Mouse (Mus musculus): ENCODE measurements around the gene Efcab1. TPM values are rescaled to one million over a fixed set of nuclear protein-coding genes. Genes with fewer than 3 reads are reported as not detected.

Efcab1 gene
- polyA plus RNA-seq, 1 experiment, result 0.69 TPM

DNA sequence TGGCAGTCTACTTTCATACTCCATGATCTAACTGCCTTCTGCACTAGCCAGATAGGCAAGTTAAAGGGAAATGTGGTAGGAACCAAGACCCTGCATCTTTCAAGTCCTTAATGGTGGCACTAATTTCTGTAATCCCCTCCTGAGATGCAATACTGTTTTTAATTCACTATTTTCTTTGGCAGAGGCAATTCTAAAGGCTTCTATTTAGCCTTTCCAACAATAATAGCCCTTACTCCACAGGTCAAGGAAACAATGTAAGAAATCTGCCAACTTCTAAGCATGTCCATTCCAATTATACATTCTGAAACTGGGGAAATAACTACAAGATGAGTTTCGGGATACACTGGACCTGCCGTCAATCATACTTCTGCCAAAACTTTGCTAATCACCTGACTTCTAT is 72.8 kb downstream of the Efcab1 start:
- TF ChIP-seq POLR2A (IDR thresholded peaks at IDR 0.05; ENCODE audit: insufficient read depth, low read length), result no peak
- no peak for TF ChIP-seq EP300 (IDR thresholded peaks at IDR 0.05; ENCODE audit: insufficient read depth, low read depth, low read length)
- no peaks in the 10 kb centered on the region for H3K36me3 ChIP-seq (ENCODE audit: control insufficient read depth, insufficient read depth, low read length, poor library complexity, severe bottlenecking)
- H3K27ac ChIP-seq (ENCODE audit: insufficient read depth, low read length), result no peak overlapping the region
- no peaks in the 10 kb centered on the region for H3K4me1 ChIP-seq (ENCODE audit: control insufficient read depth, insufficient read depth, low read length)
- no peaks in the 10 kb centered on the region for H3K27me3 ChIP-seq (ENCODE audit: control insufficient read depth, insufficient read depth, low read length, poor library complexity, severe bottlenecking)
- H3K9ac ChIP-seq (ENCODE audit: low read depth, poor library complexity, severe bottlenecking), result no peak overlapping the region
- no peak overlapping the region for H3K4me3 ChIP-seq (ENCODE audit: low read depth, low read length)
- H3K9me3 ChIP-seq (replicated peaks; ENCODE audit: control insufficient read depth, insufficient read depth, low read length, poor library complexity, severe bottlenecking), result no peaks in the 10 kb centered on the region

- Histone ChIP-seq H3K27me3 (ENCODE audit: control insufficient read depth, insufficient read depth, low read length, poor library complexity, severe bottlenecking) (no peaks in the 10 kb centered on the region), H3K9ac (ENCODE audit: low read depth, poor library complexity, severe bottlenecking) (no peak overlapping the region), H3K4me3 (ENCODE audit: low read depth, low read length) (no peak overlapping the region), H3K4me1 (ENCODE audit: control insufficient read depth, insufficient read depth, low read length) (no peaks in the 10 kb centered on the region), H3K27ac (ENCODE audit: insufficient read depth, low read length) (no peak overlapping the region), H3K36me3 (ENCODE audit: control insufficient read depth, insufficient read depth, low read length, poor library complexity, severe bottlenecking) (no peaks in the 10 kb centered on the region), H3K9me3 (replicated peaks; ENCODE audit: control insufficient read depth, insufficient read depth, low read length, poor library complexity, severe bottlenecking) (no peaks in the 10 kb centered on the region)
- TF ChIP-seq EP300 (IDR thresholded peaks at IDR 0.05; ENCODE audit: insufficient read depth, low read depth, low read length) (no peak), CTCF (IDR thresholded peaks at IDR 0.05; ENCODE audit: low read depth, low read length) (no peak), POLR2A (IDR thresholded peaks at IDR 0.05; ENCODE audit: insufficient read depth, low read length) (no peak)
Measured at GRCm38 (mm10) chr16:14989614-14990268, 83.3 kb downstream of the Efcab1 start.

DNA sequence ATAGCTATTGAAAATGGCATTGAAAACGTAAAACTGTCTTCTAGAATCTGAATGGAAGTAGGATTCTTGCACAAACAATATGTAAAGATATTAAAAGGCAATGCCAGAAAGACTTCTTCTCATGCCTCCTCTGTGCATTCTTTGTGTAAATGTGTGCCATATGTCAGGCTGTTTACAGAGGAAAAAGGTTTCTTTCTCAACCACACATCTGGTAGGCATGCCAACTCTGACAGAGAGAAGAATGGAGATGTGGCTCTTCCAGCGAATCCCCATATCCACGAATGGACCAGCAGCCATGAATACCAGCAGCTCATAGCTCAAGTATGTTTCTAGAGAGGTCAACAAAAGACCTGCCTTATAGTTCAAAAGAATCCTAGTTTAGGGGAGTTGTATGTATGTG is 84.6 kb downstream of the Efcab1 start:
- H3K4me3 ChIP-seq (ENCODE audit: low read depth, low read length), result no peak overlapping the region
- no peaks in the 10 kb centered on the region for H3K4me1 ChIP-seq (ENCODE audit: control insufficient read depth, insufficient read depth, low read length)
- TF ChIP-seq CTCF (IDR thresholded peaks at IDR 0.05; ENCODE audit: low read depth, low read length) (no peak), POLR2A (IDR thresholded peaks at IDR 0.05; ENCODE audit: insufficient read depth, low read length) (no peak), EP300 (IDR thresholded peaks at IDR 0.05; ENCODE audit: insufficient read depth, low read depth, low read length) (no peak)
- no peaks in the 10 kb centered on the region for H3K36me3 ChIP-seq (ENCODE audit: control insufficient read depth, insufficient read depth, low read length, poor library complexity, severe bottlenecking)
- no peaks in the 10 kb centered on the region for H3K27me3 ChIP-seq (ENCODE audit: control insufficient read depth, insufficient read depth, low read length, poor library complexity, severe bottlenecking)
- H3K9ac ChIP-seq (ENCODE audit: low read depth, poor library complexity, severe bottlenecking), result no peak overlapping the region
- H3K27ac ChIP-seq (ENCODE audit: insufficient read depth, low read length), result no peak overlapping the region
- H3K9me3 ChIP-seq (replicated peaks; ENCODE audit: control insufficient read depth, insufficient read depth, low read length, poor library complexity, severe bottlenecking), result no peaks in the 10 kb centered on the region

- Histone ChIP-seq H3K36me3 (ENCODE audit: control insufficient read depth, insufficient read depth, low read length, poor library complexity, severe bottlenecking) (no peaks in the 10 kb centered on the region), H3K4me1 (ENCODE audit: control insufficient read depth, insufficient read depth, low read length) (no peaks in the 10 kb centered on the region)
- TF ChIP-seq POLR2A (IDR thresholded peaks at IDR 0.05; ENCODE audit: insufficient read depth, low read length) (no peak), EP300 (IDR thresholded peaks at IDR 0.05; ENCODE audit: insufficient read depth, low read depth, low read length) (no peak), CTCF (IDR thresholded peaks at IDR 0.05; ENCODE audit: low read depth, low read length) (no peak)
Measured at GRCm38 (mm10) chr16:14992461-14993107, 86.2 kb downstream of the Efcab1 start.

DNA sequence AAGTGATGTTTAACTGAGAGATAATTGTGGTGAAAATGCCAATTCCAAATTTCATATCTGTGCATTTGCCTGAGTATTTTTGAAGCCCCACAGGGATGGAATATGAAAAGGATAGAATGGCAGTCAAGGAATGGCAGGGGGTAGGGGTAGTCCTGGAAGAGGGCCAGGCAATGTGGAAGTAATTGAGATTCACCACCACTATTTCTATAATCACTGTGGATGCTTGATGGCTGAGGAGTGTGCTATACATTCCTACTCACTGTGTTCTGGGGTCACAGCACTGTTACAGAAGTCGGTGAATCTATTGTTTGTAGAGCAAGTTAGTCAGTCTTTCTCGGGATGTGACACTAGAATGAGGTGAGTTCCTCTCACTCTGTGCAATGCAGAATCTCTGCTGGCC is 108.3 kb downstream of the Efcab1 start:
- Histone ChIP-seq H3K9ac (ENCODE audit: low read depth, poor library complexity, severe bottlenecking) (no peak overlapping the region), H3K4me3 (ENCODE audit: low read depth, low read length) (no peak overlapping the region), H3K4me1 (ENCODE audit: control insufficient read depth, insufficient read depth, low read length) (no peaks in the 10 kb centered on the region), H3K36me3 (ENCODE audit: control insufficient read depth, insufficient read depth, low read length, poor library complexity, severe bottlenecking) (no peaks in the 10 kb centered on the region), H3K27ac (ENCODE audit: insufficient read depth, low read length) (no peak overlapping the region), H3K9me3 (replicated peaks; ENCODE audit: control insufficient read depth, insufficient read depth, low read length, poor library complexity, severe bottlenecking) (no peaks in the 10 kb centered on the region), H3K27me3 (ENCODE audit: control insufficient read depth, insufficient read depth, low read length, poor library complexity, severe bottlenecking) (no peaks in the 10 kb centered on the region)
- TF ChIP-seq CTCF (IDR thresholded peaks at IDR 0.05; ENCODE audit: low read depth, low read length) (no peak), EP300 (IDR thresholded peaks at IDR 0.05; ENCODE audit: insufficient read depth, low read depth, low read length) (no peak), POLR2A (IDR thresholded peaks at IDR 0.05; ENCODE audit: insufficient read depth, low read length) (no peak)

More at GRCm38 (mm10) chr16:14992461-14993107, 86.2 kb downstream of the Efcab1 start:
- no peaks in the 10 kb centered on the region for H3K27me3 ChIP-seq (ENCODE audit: control insufficient read depth, insufficient read depth, low read length, poor library complexity, severe bottlenecking)
- no peak overlapping the region for H3K4me3 ChIP-seq (ENCODE audit: low read depth, low read length)
- H3K27ac ChIP-seq (ENCODE audit: insufficient read depth, low read length), result no peak overlapping the region
- H3K9me3 ChIP-seq (replicated peaks; ENCODE audit: control insufficient read depth, insufficient read depth, low read length, poor library complexity, severe bottlenecking), result no peaks in the 10 kb centered on the region
- H3K9ac ChIP-seq (ENCODE audit: low read depth, poor library complexity, severe bottlenecking), result no peak overlapping the region

Data from ES-Bruce4 (cell line).